Mouse (Mus musculus): ENCODE data around the gene Mmp3. TPM values are rescaled to one million over a fixed set of nuclear protein-coding genes. Genes with fewer than 3 reads are reported as not detected.
"Not testable (repeated sequence)": the region's sequence is repeated elsewhere in the genome, so short reads cannot be mapped to it uniquely, and the experiment has no call there.

The Mmp3 gene
- not detected in 2 replicates for polyA plus RNA-seq (2016; fragmentation: Nextera tagmentation; extraction: Ambion mirVana)

DNA sequence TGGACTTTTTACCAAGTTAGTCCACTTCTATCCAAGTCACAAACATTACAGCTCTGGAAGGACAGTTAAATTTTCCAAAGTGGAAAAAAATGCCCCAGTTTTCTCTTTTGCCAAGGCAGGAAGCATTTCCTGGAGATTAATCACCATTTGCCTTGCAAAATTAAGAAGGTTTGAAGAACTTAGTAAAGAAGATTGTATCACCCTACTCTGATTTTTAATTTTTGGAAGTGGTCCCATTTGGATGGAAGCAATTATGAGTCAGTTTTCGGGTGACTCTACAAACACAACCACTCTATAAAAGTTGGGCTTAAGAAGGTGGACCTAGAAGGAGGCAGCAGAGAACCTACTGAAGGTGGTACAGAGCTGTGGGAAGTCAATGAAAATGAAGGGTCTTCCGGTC lies at the start of gene Mmp3:
Gene Mmp3, plus strand, starts transcription at position 301 of the 400 bp plus-strand sequence.
- Histone ChIP-seq H3K27ac (no peak within 1 kb of the TSS), H3K27me3 (ENCODE audit: poor library complexity, severe bottlenecking) (no peaks in the 10 kb centered on the region), H3K36me3 (replicated peaks) (no peaks in the 10 kb centered on the region), H3K9me3 (0 out of 2 replicates have a peak, but pooled peaks cover 2% of the 10 kb centered on the region), H3K4me1 (no peaks in the 10 kb centered on the region), H3K4me3 (no peak within 1 kb of the TSS)
- WGBS: 93% methylated on average over 2 of the region's 2 CpGs
- no peak for DNase-seq (ENCODE audit: extremely low spot score, low spot score)

DNA sequence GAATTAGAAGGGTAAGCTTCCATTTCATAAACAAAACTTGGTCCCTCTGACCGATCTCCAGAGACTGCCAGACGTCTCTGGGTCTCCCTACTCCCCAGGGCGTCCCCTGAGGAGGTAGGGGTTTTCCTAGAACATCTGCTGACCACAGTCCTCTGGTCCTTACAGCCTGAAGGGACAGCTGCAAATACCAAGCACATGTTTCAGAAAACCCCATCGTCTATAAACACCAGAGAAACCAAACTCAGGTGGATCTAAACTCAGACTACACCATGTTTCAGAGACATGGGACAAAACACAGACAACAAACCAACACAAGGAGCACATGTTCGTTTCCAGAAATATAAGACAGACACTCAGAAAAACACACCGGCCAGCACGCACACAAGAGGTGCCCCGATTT lies 49.1 kb upstream of the Mmp3 start:
- not testable (repeated sequence) for H3K9me3 ChIP-seq; H3K4me3 ChIP-seq; H3K36me3 ChIP-seq (replicated peaks); DNase-seq (ENCODE audit: extremely low spot score, low spot score); H3K4me1 ChIP-seq; H3K27me3 ChIP-seq (ENCODE audit: poor library complexity, severe bottlenecking); H3K27ac ChIP-seq
- 90% methylated on average over 8 of the region's 8 CpGs for WGBS

DNA sequence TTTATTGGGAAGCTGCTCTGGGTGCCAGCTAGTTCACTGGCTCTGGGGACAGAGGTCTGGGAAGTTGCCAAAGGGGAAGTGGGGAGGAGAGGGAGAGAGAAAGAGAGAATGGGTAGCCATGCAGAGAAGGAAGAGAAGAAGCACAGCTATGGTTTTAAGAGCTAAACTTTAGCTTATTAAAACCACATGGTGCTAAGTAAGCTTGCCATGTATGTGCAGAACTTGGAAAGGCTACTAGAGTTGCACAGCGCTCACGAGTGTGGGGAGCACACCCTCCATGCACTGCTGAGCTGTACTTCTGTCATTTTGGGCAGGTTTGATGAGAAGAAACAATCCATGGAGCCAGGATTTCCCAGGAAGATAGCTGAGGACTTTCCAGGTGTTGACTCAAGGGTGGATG lies 7.7 kb downstream of the Mmp3 start:
- H3K27me3 ChIP-seq (ENCODE audit: poor library complexity, severe bottlenecking): no peaks in the 10 kb centered on the region
- no peak overlapping the region for H3K27ac ChIP-seq
- 68% methylated on average over 2 of the region's 2 CpGs for WGBS
- no peak for DNase-seq (ENCODE audit: extremely low spot score, low spot score)
- no peaks in the 10 kb centered on the region for H3K9me3 ChIP-seq
- H3K36me3 ChIP-seq (replicated peaks): no peaks in the 10 kb centered on the region
- no peak overlapping the region for H3K4me3 ChIP-seq
- no peaks in the 10 kb centered on the region for H3K4me1 ChIP-seq

DNA sequence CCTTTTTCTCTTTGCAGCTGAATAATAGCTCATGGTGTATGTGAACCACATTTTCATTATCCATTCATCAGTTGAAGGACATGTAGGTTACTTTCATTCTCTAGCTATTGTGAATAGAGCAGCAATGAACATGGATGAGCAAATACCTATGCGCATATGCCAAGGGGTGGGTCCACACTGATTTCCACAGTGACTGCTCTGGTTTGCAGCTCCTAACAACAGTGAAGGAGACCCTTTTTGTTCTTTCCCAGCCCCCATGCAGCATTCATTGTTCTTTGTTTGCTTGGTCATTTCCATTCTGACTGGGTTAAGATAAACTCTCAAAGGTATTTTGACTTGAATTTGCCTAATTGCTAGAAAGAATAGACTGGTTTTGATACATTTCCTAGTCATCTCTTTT lies 24.6 kb downstream of the Mmp3 start:
- WGBS: 100% methylated on average over 1 of the region's 1 CpGs
- H3K4me1 ChIP-seq: no peaks in the 10 kb centered on the region
- no peak overlapping the region for H3K27ac ChIP-seq

DNA sequence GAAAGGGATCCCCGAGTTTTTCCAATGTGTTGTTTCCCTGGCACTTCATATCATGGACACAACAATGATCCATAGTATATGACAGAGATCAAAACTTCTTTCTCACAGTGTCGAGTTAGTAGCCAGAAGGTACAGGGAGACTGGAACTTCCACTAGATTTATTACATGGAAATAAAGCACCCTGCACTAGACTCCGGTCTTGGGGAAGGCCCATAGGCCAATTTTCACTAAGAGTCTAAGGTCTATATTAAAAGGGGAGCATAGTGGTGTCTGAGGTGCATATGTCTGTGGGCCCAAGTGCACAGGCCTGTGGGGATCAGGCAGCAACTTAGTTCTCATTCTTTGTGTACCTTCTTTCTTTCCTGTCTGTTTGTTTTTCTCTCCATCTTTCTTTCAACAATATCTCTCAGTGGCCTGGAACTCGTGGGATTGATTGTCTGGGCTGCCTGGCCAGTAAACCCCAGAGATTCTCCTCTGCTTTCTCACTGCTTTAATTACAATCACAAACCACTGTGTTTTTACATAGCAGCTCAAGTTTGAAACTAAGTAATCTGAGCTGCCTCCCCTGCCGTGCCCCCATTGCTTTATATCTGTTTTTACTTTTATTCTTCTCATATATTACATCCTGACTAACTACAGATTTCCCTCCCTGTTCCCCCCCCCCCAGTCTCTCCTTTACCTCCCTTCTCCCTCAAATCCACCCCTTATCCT lies 38.2 kb downstream of the Mmp3 start:
- H3K36me3 ChIP-seq (replicated peaks): no peaks in the 10 kb centered on the region
- no peak for DNase-seq (ENCODE audit: extremely low spot score, low spot score)
- H3K4me1 ChIP-seq: no peaks in the 10 kb centered on the region
- no peaks in the 10 kb centered on the region for H3K27me3 ChIP-seq (ENCODE audit: poor library complexity, severe bottlenecking)
- no peak overlapping the region for H3K27ac ChIP-seq
- H3K4me3 ChIP-seq: no peak overlapping the region
- 72% methylated on average over 5 of the region's 5 CpGs for whole genome bisulfite sequencing
- no peaks in the 10 kb centered on the region for H3K9me3 ChIP-seq

More for the DNA sequence above, 24.6 kb downstream of the Mmp3 start:
- no peaks in the 10 kb centered on the region for H3K27me3 ChIP-seq (ENCODE audit: poor library complexity, severe bottlenecking)
- no peak overlapping the region for H3K4me3 ChIP-seq
- no peak for DNase-seq (ENCODE audit: extremely low spot score, low spot score)
- H3K9me3 ChIP-seq: no peaks in the 10 kb centered on the region
- no peaks in the 10 kb centered on the region for H3K36me3 ChIP-seq (replicated peaks)

DNA sequence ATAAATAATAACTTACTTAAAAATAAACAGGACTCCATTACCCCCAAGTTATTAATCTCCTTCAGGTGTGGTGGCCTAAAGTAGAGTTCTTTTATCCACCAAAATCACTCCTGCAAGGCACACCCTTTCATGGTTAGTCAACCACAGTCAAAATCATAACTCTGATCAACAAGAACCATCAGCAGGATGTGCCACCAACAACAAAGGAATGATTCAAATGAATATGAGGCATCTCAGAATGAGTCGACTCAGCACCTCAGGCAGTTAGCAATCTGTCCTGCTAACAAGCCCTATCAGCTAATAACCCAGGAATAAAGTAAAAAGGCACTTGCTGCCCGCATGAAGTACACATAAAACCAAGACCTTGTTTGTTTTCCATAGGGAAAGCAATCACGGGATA lies 55.5 kb downstream of the Mmp3 start:
- no peaks in the 10 kb centered on the region for H3K27me3 ChIP-seq (ENCODE audit: poor library complexity, severe bottlenecking)
- no peaks in the 10 kb centered on the region for H3K4me1 ChIP-seq
- no peaks in the 10 kb centered on the region for H3K36me3 ChIP-seq (replicated peaks)
- H3K9me3 ChIP-seq: no peaks in the 10 kb centered on the region
- H3K27ac ChIP-seq: no peak overlapping the region
- DNase-seq (ENCODE audit: extremely low spot score, low spot score): no peak
- 91% methylated on average over 3 of the region's 3 CpGs for WGBS
- H3K4me3 ChIP-seq: no peak overlapping the region

GRCm38 (mm10) chr9:7502051-7502450 lies 56.4 kb downstream of the Mmp3 start, which contains the start of gene Mmp10:
Gene Mmp10 (plus strand): TSS chr9:7502352.
- Histone ChIP-seq H3K27ac (no peak within 1 kb of the TSS), H3K36me3 (replicated peaks) (no peaks in the 10 kb centered on the region), H3K4me3 (no peak within 1 kb of the TSS), H3K4me1 (no peaks in the 10 kb centered on the region), H3K9me3 (no peaks in the 10 kb centered on the region), H3K27me3 (ENCODE audit: poor library complexity, severe bottlenecking) (no peaks in the 10 kb centered on the region)
- no peak for DNase-seq (ENCODE audit: extremely low spot score, low spot score)
- WGBS: 91% methylated on average over 3 of the region's 3 CpGs

Other genes with a start within 250 kb of the Mmp3 start
- not detected in 2 replicates for gene Mmp13, start 173.3 kb upstream of the Mmp3 start, polyA plus RNA-seq (2016; fragmentation: Nextera tagmentation; extraction: Ambion mirVana)
- not detected in 2 replicates for gene Mmp12, start 101.4 kb upstream of the Mmp3 start, polyA plus RNA-seq (2016; fragmentation: Nextera tagmentation; extraction: Ambion mirVana)
- not detected in 2 replicates for gene Mmp1b, start 57.8 kb upstream of the Mmp3 start, polyA plus RNA-seq (2016; fragmentation: Nextera tagmentation; extraction: Ambion mirVana)
- gene Mmp10, start 56.5 kb downstream of the Mmp3 start, polyA plus RNA-seq (2016; fragmentation: Nextera tagmentation; extraction: Ambion mirVana): not detected in 2 replicates
- 0.15 TPM in 1 of 2 replicates, not detected in the other for gene Mmp8, start 112.6 kb downstream of the Mmp3 start, polyA plus RNA-seq (2016; fragmentation: Nextera tagmentation; extraction: Ambion mirVana)
- gene Mmp27, start 125.6 kb downstream of the Mmp3 start, polyA plus RNA-seq (2016; fragmentation: Nextera tagmentation; extraction: Ambion mirVana): not detected in 2 replicates
- gene Mmp20, start 182.4 kb downstream of the Mmp3 start, polyA plus RNA-seq (2016; fragmentation: Nextera tagmentation; extraction: Ambion mirVana): not detected in 2 replicates
- not detected in 2 replicates for gene Mmp7, start 246.3 kb downstream of the Mmp3 start, polyA plus RNA-seq (2016; fragmentation: Nextera tagmentation; extraction: Ambion mirVana)

Measured in forebrain, embryonic 10.5 days (tissue).